Mouse (Mus musculus): ENCODE data around the gene Fars2. TPM values are rescaled to one million over a fixed set of nuclear protein-coding genes. Genes with fewer than 3 reads are reported as not detected.

The Fars2 gene
- polyA plus RNA-seq, 1 experiment from 2014 or later, result 31.7 TPM

- no peak overlapping the region for H3K4me2 ChIP-seq (replicated peaks; ENCODE audit: low read depth, low read length)
- H3K9me3 ChIP-seq (ENCODE audit: control insufficient read depth, low read length), result no peaks in the 10 kb centered on the region
- H3K4me1 ChIP-seq (ENCODE audit: control insufficient read depth, insufficient read depth, low read length), result no peaks in the 10 kb centered on the region
- H3K27me3 ChIP-seq (ENCODE audit: control insufficient read depth, insufficient read depth, low read length), result no peaks in the 10 kb centered on the region
- 88% methylated on average over 1 of the region's 1 CpGs for WGBS
- H3K36me3 ChIP-seq (ENCODE audit: control insufficient read depth, insufficient read depth, low read length), result no peaks in the 10 kb centered on the region
- no peak for ATAC-seq (ENCODE audit: low FRiP score, low TSS enrichment)
- H3K4me3 ChIP-seq (ENCODE audit: low read length), result no peak overlapping the region
- no peak overlapping the region for H3K9ac ChIP-seq (ENCODE audit: low read depth, low read length)
- H3K27ac ChIP-seq (ENCODE audit: low read depth, low read length), result no peak overlapping the region
These were observed 104.7 kb downstream of the Fars2 start for GRCm38 (mm10) chr13:36221897-36222296.

GRCm38 (mm10) chr13:36222721-36223120 is 105.5 kb downstream of the Fars2 start:
- Histone ChIP-seq H3K4me3 (ENCODE audit: low read length) (no peak overlapping the region), H3K36me3 (ENCODE audit: control insufficient read depth, insufficient read depth, low read length) (no peaks in the 10 kb centered on the region), H3K27ac (ENCODE audit: low read depth, low read length) (no peak overlapping the region), H3K4me2 (replicated peaks; ENCODE audit: low read depth, low read length) (no peak overlapping the region), H3K27me3 (ENCODE audit: control insufficient read depth, insufficient read depth, low read length) (no peaks in the 10 kb centered on the region), H3K9me3 (ENCODE audit: control insufficient read depth, low read length) (no peaks in the 10 kb centered on the region), H3K4me1 (ENCODE audit: control insufficient read depth, insufficient read depth, low read length) (no peaks in the 10 kb centered on the region), H3K9ac (ENCODE audit: low read depth, low read length) (no peak overlapping the region)
- ATAC-seq (ENCODE audit: low FRiP score, low TSS enrichment), result no peak

- Histone ChIP-seq H3K36me3 (ENCODE audit: control insufficient read depth, insufficient read depth, low read length) (no peaks in the 10 kb centered on the region), H3K4me1 (ENCODE audit: control insufficient read depth, insufficient read depth, low read length) (no peaks in the 10 kb centered on the region), H3K4me2 (replicated peaks; ENCODE audit: low read depth, low read length) (no peak overlapping the region), H3K9ac (ENCODE audit: low read depth, low read length) (no peak overlapping the region), H3K27me3 (ENCODE audit: control insufficient read depth, insufficient read depth, low read length) (no peaks in the 10 kb centered on the region), H3K9me3 (ENCODE audit: control insufficient read depth, low read length) (no peaks in the 10 kb centered on the region), H3K27ac (ENCODE audit: low read depth, low read length) (no peak overlapping the region), H3K4me3 (ENCODE audit: low read length) (no peak overlapping the region)
- 66% methylated on average over 2 of the region's 2 CpGs for WGBS
- no peak for ATAC-seq (ENCODE audit: low FRiP score, low TSS enrichment)
These were observed 107.2 kb downstream of the Fars2 start for GRCm38 (mm10) chr13:36224431-36224830.

- H3K9me3 ChIP-seq (ENCODE audit: control insufficient read depth, low read length), result no peaks in the 10 kb centered on the region
- H3K4me3 ChIP-seq (ENCODE audit: low read length), result no peak overlapping the region
- 62% methylated on average over 1 of the region's 1 CpGs for WGBS
These were observed 125.0 kb downstream of the Fars2 start for GRCm38 (mm10) chr13:36242261-36242660.

GRCm38 (mm10) chr13:36253936-36254335 is 136.7 kb downstream of the Fars2 start:
- WGBS, result 68% methylated on average over 3 of the region's 3 CpGs
- Histone ChIP-seq H3K36me3 (ENCODE audit: control insufficient read depth, insufficient read depth, low read length) (no peaks in the 10 kb centered on the region), H3K4me1 (ENCODE audit: control insufficient read depth, insufficient read depth, low read length) (no peaks in the 10 kb centered on the region), H3K9me3 (ENCODE audit: control insufficient read depth, low read length) (no peaks in the 10 kb centered on the region), H3K9ac (ENCODE audit: low read depth, low read length) (no peak overlapping the region), H3K4me2 (replicated peaks; ENCODE audit: low read depth, low read length) (no peak overlapping the region), H3K27me3 (ENCODE audit: control insufficient read depth, insufficient read depth, low read length) (no peaks in the 10 kb centered on the region), H3K4me3 (ENCODE audit: low read length) (no peak overlapping the region), H3K27ac (ENCODE audit: low read depth, low read length) (no peak overlapping the region)
- no peak for ATAC-seq (ENCODE audit: low FRiP score, low TSS enrichment)

More at GRCm38 (mm10) chr13:36242261-36242660, 125.0 kb downstream of the Fars2 start:
- Histone ChIP-seq H3K4me2 (replicated peaks; ENCODE audit: low read depth, low read length) (no peak overlapping the region), H3K27me3 (ENCODE audit: control insufficient read depth, insufficient read depth, low read length) (no peaks in the 10 kb centered on the region), H3K36me3 (ENCODE audit: control insufficient read depth, insufficient read depth, low read length) (no peaks in the 10 kb centered on the region), H3K4me1 (ENCODE audit: control insufficient read depth, insufficient read depth, low read length) (no peaks in the 10 kb centered on the region), H3K27ac (ENCODE audit: low read depth, low read length) (no peak overlapping the region), H3K9ac (ENCODE audit: low read depth, low read length) (no peak overlapping the region)
- no peak for ATAC-seq (ENCODE audit: low FRiP score, low TSS enrichment)

GRCm38 (mm10) chr13:36257213-36257612 is 140.0 kb downstream of the Fars2 start:
- H3K4me1 ChIP-seq (ENCODE audit: control insufficient read depth, insufficient read depth, low read length), result no peaks in the 10 kb centered on the region
- H3K9me3 ChIP-seq (ENCODE audit: control insufficient read depth, low read length), result peaks cover 8% of the 10 kb centered on the region
- no peak overlapping the region for H3K27ac ChIP-seq (ENCODE audit: low read depth, low read length)
- no peak overlapping the region for H3K4me2 ChIP-seq (replicated peaks; ENCODE audit: low read depth, low read length)
- H3K4me3 ChIP-seq (ENCODE audit: low read length), result no peak overlapping the region
- H3K27me3 ChIP-seq (ENCODE audit: control insufficient read depth, insufficient read depth, low read length), result no peaks in the 10 kb centered on the region
- ATAC-seq (ENCODE audit: low FRiP score, low TSS enrichment), result no peak
- WGBS, result 85% methylated on average over 5 of the region's 5 CpGs
- H3K9ac ChIP-seq (ENCODE audit: low read depth, low read length), result no peak overlapping the region
- no peaks in the 10 kb centered on the region for H3K36me3 ChIP-seq (ENCODE audit: control insufficient read depth, insufficient read depth, low read length)

GRCm38 (mm10) chr13:36259754-36260153 is 142.5 kb downstream of the Fars2 start:
- ATAC-seq (ENCODE audit: low FRiP score, low TSS enrichment), result no peak
- Histone ChIP-seq H3K4me2 (replicated peaks; ENCODE audit: low read depth, low read length) (no peak overlapping the region), H3K36me3 (ENCODE audit: control insufficient read depth, insufficient read depth, low read length) (no peaks in the 10 kb centered on the region), H3K9me3 (ENCODE audit: control insufficient read depth, low read length) (peaks cover 8% of the 10 kb centered on the region), H3K27ac (ENCODE audit: low read depth, low read length) (no peak overlapping the region), H3K4me3 (ENCODE audit: low read length) (no peak overlapping the region), H3K4me1 (ENCODE audit: control insufficient read depth, insufficient read depth, low read length) (no peaks in the 10 kb centered on the region), H3K27me3 (ENCODE audit: control insufficient read depth, insufficient read depth, low read length) (no peaks in the 10 kb centered on the region), H3K9ac (ENCODE audit: low read depth, low read length) (no peak overlapping the region)
- WGBS, result 83% methylated on average over 1 of the region's 1 CpGs

- Histone ChIP-seq H3K27me3 (ENCODE audit: control insufficient read depth, insufficient read depth, low read length) (no peaks in the 10 kb centered on the region), H3K27ac (ENCODE audit: low read depth, low read length) (no peak overlapping the region), H3K4me3 (ENCODE audit: low read length) (no peak overlapping the region), H3K4me1 (ENCODE audit: control insufficient read depth, insufficient read depth, low read length) (no peaks in the 10 kb centered on the region), H3K9ac (ENCODE audit: low read depth, low read length) (no peak overlapping the region), H3K36me3 (ENCODE audit: control insufficient read depth, insufficient read depth, low read length) (no peaks in the 10 kb centered on the region), H3K9me3 (ENCODE audit: control insufficient read depth, low read length) (peaks cover 8% of the 10 kb centered on the region), H3K4me2 (replicated peaks; ENCODE audit: low read depth, low read length) (no peak overlapping the region)
- no peak for ATAC-seq (ENCODE audit: low FRiP score, low TSS enrichment)
- 83% methylated on average over 2 of the region's 2 CpGs for WGBS
These were observed 144.1 kb downstream of the Fars2 start for GRCm38 (mm10) chr13:36261299-36261698.

- Histone ChIP-seq H3K4me2 (replicated peaks; ENCODE audit: low read depth, low read length) (no peak overlapping the region), H3K36me3 (ENCODE audit: control insufficient read depth, insufficient read depth, low read length) (no peaks in the 10 kb centered on the region), H3K9me3 (ENCODE audit: control insufficient read depth, low read length) (peaks cover 8% of the 10 kb centered on the region), H3K27me3 (ENCODE audit: control insufficient read depth, insufficient read depth, low read length) (no peaks in the 10 kb centered on the region), H3K4me1 (ENCODE audit: control insufficient read depth, insufficient read depth, low read length) (no peaks in the 10 kb centered on the region), H3K27ac (ENCODE audit: low read depth, low read length) (no peak overlapping the region), H3K9ac (ENCODE audit: low read depth, low read length) (no peak overlapping the region), H3K4me3 (ENCODE audit: low read length) (no peak overlapping the region)
- ATAC-seq (ENCODE audit: low FRiP score, low TSS enrichment), result no peak
- WGBS, result 66% methylated on average over 5 of the region's 5 CpGs
These were observed 146.3 kb downstream of the Fars2 start for GRCm38 (mm10) chr13:36263240-36264095.
